Comparison of ENCODE assay signal across 18 mouse cellular contexts in genomic region chr8:71674071-71674470, GRCm38 (mm10). TPM values are rescaled to one million over a fixed set of nuclear protein-coding genes. Genes with fewer than 3 reads are reported as not detected.
"Had no signal": no experiment of that assay in that cellular context is flagged by ENCODE, and none has a peak within 500 bp of the region (broad histone marks: within the 10 kb centered on the region; RNA-seq: fewer than 3 reads in every experiment).

No protein-coding gene starts in this region.

- ATAC-seq: liver, postnatal 0 days; lung, postnatal 0 days; midbrain, embryonic 13.5 days had no signal

- H3K9ac ChIP-seq: kidney, embryonic 15.5 days; limb, embryonic 12.5 days; limb, embryonic 15.5 days; liver, embryonic 14.5 days; liver, postnatal 0 days; lung, embryonic 14.5 days; midbrain, embryonic 13.5 days had no signal

- H3K36me3 ChIP-seq: kidney, embryonic 15.5 days; limb, embryonic 12.5 days; limb, embryonic 15.5 days; midbrain, embryonic 13.5 days had no signal

- H3K27ac ChIP-seq: kidney, embryonic 15.5 days; limb, embryonic 12.5 days; limb, embryonic 15.5 days; liver, embryonic 14.5 days; macrophage; midbrain, embryonic 13.5 days had no signal

- DNase-seq: kidney, postnatal 10 days; kidney, postnatal 36 days; layer of hippocampus, adult 9-11 months; left cerebral cortex, postnatal 4 days; liver, postnatal 0 days; lung, embryonic 14.5 days; thymus, adult 18-20 months; thymus, postnatal 36 days had no signal

- H3K4me3 ChIP-seq: kidney, embryonic 15.5 days; limb, embryonic 12.5 days; limb, embryonic 15.5 days; midbrain, embryonic 13.5 days had no signal

- H3K4me2 ChIP-seq: kidney, embryonic 15.5 days; limb, embryonic 12.5 days; limb, embryonic 15.5 days; liver, embryonic 11.5 days; lung, embryonic 14.5 days; midbrain, embryonic 13.5 days had no signal

- H3K9me3 ChIP-seq: kidney, embryonic 15.5 days; limb, embryonic 12.5 days; limb, embryonic 15.5 days; midbrain, embryonic 13.5 days had no signal

RNA-seq across cellular contexts. Expression of gene Insl3, which starts 14.9 kb away (rescaled TPM):
- total RNA-seq: midbrain, postnatal 0 days had no signal
- polyA plus RNA-seq: neural tube, embryonic 11.5 days had no signal
